Mouse (Mus musculus): ENCODE measurements around the gene Nucks1.
"Not testable (repeated sequence)": the region's sequence is repeated elsewhere in the genome, so short reads cannot be mapped to it uniquely, and the experiment has no call there.

The Nucks1 gene

GRCm38 (mm10) chr1:131910001-131910648, at the start of gene Nucks1:
Nucks1 (plus strand) TSS chr1:131910534.
- peak; percentile 88 for DNase-seq (ENCODE audit: extremely low read depth, low read depth, low spot score)

GRCm38 (mm10) chr1:131861811-131862210, 48.5 kb upstream of the Nucks1 start:
- no peak for DNase-seq (ENCODE audit: extremely low read depth, low read depth, low spot score)

GRCm38 (mm10) chr1:131865596-131865995, 44.7 kb upstream of the Nucks1 start:
- DNase-seq (ENCODE audit: extremely low read depth, low read depth, low spot score): no peak

DNA sequence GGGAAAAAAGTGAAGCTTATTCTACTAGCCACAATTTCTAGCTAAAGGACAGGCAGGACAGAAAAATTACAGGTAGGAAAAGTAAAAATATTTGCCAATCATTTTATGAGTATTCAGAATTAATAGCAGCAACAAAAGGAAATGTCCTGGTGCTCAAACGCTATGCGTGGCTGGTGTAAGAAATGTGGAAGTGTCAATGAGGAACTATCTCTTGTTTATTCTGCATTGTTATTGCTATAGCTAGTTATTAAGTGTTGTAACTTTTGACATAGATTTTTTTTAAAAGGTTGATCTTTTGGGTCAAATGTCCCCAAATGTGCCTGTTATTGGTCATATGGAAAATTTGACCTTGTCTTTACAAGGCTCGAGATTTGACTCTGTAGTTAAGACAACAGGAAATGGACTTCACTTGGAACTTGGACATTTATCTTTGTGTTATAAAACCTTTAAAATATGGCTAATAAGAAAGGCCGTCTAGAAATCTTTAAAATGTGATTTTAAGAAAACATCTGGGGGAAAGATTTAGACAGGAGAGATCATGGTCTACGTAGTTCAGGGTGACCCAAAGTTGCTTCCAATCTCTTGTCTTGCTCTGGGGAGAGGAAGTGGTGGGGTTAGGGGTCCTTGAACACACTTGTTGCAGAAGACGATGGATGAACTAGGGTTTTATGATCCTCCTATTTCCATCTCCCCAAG, 43.9 kb upstream of the Nucks1 start:
- DNase-seq (ENCODE audit: extremely low read depth, low read depth, low spot score): no peak

DNA sequence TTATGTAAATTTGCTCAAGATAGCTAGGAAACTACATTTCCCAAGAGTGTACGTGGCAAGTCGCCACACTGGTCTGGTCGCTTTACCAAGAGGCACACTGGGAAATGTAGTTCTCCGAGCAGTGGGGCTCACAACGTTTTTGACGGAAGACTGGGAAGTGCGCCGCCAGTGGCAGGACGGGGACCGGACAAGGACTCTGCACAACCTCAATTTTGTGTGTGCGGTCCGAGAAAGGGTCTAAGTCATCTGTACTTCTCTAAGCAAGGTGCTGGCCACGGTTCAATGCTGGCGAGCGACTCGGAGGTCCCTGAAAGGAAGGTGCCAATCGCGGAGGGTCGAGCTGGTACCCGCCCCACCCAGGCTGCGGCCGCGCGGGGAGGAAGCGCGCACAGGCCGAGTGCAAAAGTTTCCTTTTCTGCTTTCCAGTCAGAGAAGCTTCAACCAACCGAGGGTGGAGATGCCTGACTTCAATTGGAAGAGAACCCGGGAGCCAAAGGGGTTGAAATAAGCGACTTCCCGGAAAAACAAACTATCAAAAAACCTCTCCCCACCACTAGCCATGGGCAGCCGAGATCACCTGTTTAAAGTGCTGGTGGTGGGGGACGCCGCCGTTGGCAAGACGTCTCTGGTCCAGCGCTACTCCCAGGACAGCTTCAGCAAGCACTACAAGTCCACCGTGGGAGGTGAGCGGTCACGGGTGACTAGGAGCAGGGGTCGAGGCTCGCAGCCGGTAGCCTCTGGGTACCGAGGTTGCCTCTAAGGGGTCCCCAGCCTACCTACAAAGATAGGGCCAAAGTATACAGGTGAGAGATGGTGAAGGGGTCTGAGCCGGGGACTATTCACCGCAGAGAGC, 43.0 kb upstream of the Nucks1 start, which contains the start of gene Rab29:
Rab29 (plus strand) TSS at position 132 of the 853 bp plus-strand sequence.
- DNase-seq (ENCODE audit: extremely low read depth, low read depth, low spot score): peak; percentile 72

- no peak for DNase-seq (ENCODE audit: extremely low read depth, low read depth, low spot score)
Measured at GRCm38 (mm10) chr1:131867946-131868290, 42.4 kb upstream of the Nucks1 start.

DNA sequence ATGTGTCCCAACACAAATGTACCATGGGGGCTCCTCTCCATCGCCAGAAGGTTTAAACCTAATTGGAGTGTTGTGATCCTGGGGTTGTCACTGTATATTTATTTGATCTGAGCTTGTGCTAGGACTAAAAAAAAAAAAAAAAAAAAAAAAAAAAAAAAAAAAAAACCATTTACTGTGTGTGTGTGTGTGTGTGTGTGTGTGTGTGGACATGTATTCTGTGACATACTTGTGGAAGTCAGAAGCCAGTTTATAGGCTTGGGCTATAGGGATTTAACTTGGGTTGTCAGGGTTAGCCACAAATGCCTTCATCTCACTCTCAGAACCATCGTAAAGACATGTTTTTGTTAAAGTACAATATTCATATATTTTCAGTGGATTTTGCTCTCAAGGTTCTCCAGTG, 40.8 kb upstream of the Nucks1 start:
- DNase-seq (ENCODE audit: extremely low read depth, low read depth, low spot score): no peak

- DNase-seq (ENCODE audit: extremely low read depth, low read depth, low spot score): no peak
Measured at GRCm38 (mm10) chr1:131872856-131873255, 37.5 kb upstream of the Nucks1 start.

- no peak for DNase-seq (ENCODE audit: extremely low read depth, low read depth, low spot score)
Measured at GRCm38 (mm10) chr1:131879816-131880215, 30.5 kb upstream of the Nucks1 start.

- no peak for DNase-seq (ENCODE audit: extremely low read depth, low read depth, low spot score)
Measured at GRCm38 (mm10) chr1:131882787-131883186, 27.5 kb upstream of the Nucks1 start.

DNA sequence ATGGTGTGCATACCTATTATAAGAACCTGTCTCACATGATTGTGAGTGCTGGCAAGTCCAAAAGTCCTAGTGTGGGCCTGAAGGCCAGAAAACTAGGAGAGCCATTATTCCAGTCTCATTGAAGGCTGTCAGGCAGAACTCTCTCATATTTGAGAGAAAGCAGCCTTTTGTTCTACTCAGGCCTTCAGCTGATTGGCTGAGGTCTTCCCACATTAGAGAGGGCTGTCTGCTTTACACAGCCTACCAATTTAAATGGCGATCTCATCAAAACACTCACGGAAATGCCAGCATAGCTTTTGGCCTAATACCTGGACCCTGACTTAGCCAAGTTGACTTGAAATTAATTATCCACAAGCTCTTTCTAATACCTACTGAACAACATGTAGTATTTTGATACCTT, 24.2 kb upstream of the Nucks1 start:
- DNase-seq (ENCODE audit: extremely low read depth, low read depth, low spot score): no peak

DNA sequence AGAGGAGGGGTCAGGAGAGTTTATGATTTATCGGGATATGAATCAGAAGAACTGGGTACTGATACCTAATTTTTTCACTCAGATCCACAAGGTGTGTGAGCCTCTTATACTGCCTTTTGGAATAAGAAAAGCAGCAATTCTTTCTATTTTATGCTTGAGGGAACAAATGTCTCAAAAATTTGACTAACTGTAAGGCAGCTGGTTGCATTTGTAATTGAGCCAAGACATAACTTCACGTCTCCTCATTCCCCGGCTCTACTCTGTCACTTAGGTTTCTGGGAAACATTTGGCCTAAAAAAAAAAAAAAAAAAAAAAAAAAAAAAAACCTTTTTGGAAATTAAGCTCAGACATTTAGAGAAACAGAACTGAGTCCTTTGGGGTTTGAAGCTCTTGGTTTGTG, 23.7 kb upstream of the Nucks1 start:
- DNase-seq (ENCODE audit: extremely low read depth, low read depth, low spot score): no peak

DNA sequence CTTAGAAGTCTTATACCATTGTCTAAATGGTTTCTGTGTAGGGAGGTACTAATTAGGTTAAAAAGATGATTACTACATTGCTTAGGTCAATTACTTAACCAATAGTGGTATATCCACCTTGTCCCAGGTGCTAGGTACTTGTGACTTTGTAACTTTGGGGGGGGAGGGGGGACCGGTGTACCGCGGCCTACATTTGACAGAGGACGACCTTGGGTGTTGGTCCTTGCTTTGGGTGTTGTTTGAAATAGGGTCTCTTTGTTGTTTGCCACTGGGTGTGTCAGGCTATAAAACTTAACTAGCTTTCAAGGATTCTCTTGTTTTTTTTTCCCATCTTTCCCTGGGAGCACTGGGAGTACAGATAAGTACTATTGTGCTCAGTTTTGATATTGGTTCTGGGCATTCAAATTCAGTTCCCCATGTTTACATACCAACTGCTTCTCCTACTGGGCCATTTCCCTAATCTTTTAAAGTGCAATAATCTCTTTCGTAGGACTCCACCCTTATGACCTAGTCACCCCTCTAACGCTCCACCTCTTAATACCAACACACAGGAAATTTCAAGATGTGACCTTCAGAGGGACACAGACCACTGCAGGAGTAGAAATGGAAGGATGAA, 20.2 kb upstream of the Nucks1 start:
- DNase-seq (ENCODE audit: extremely low read depth, low read depth, low spot score): no peak

DNA sequence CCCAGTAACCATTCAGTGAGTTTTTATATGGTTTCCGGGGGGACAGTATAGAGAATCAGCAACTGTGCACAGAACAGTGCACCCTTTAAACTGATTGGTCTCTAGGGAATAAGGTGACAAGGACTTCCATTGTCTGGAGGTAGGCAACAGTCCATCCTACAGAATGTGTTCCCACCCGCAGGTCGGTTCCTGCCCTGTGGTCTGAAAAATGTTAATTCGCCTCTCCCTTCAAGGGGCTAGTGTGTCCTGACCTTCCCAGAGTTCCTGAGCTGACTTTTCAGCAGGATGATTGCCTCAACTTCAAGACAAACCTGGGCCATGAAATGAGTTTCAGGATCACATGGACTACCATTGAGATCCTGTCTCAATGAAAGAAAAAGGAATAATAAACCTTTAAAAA, 18.9 kb upstream of the Nucks1 start:
- DNase-seq (ENCODE audit: extremely low read depth, low read depth, low spot score): no peak

- DNase-seq (ENCODE audit: extremely low read depth, low read depth, low spot score): no peak
Measured at GRCm38 (mm10) chr1:131902679-131903078, 7.7 kb upstream of the Nucks1 start.

DNA sequence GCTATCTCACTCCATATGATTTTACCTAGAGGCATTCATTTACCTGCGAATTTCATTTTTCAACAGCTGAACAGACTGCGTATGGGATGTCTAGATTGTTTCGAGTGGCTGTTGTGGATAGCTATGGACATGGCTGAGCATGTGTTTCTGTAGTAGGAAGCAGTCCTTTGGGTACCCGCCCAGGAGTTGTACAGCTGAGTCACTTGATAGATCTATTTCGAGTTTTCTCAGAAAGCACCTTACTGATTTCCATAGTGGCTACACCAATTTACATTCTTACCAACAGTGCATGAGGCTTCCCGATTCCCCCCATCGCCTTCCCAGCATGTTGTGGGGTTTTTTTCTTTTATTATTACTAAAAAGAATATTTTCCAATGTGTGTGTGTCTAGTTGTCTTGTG, 7.1 kb upstream of the Nucks1 start:
- no peak for DNase-seq (ENCODE audit: extremely low read depth, low read depth, low spot score)

GRCm38 (mm10) chr1:131905497-131905896, 4.8 kb upstream of the Nucks1 start:
- no peak for DNase-seq (ENCODE audit: extremely low read depth, low read depth, low spot score)

DNA sequence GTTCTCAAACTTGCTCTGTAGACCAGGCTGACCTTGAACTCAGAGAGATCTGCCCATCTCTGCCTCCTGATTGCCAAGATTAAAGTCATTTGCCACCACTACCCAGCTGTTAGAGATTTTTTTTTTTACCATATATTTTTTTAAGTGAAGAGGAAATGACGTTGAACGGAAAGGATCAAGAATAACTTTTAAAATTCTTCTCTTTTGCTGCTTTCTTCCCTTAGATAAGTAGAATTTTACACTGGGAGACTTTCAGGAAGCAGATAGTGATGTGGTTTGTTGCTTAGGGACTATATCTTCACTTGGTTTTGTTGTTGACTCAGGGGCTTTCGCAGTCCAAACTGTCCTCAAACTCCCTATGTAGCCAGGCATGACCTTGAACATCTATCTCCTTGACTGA, 1.9 kb upstream of the Nucks1 start:
- DNase-seq (ENCODE audit: extremely low read depth, low read depth, low spot score): no peak

DNA sequence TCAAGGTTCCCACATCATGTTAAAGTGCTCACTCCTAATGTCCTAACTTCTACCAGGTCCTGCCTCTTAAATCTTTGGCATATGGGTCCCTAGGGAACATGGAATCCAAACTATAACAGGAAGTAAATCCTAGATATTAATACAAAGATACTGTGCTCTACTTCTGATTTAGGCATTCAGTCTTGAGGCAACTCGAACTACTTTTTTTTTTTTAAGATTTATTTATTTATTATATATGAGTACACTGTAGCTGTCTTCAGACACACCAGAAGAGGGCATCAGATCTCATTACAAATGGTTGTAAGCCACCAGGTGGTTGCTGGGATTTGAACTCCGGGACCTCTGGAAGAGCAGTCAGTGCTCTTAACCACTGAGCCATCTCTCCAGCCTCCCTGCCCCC, 1.1 kb upstream of the Nucks1 start:
- DNase-seq (ENCODE audit: extremely low read depth, low read depth, low spot score): not testable (repeated sequence)

- no peak for DNase-seq (ENCODE audit: extremely low read depth, low read depth, low spot score)
Measured at GRCm38 (mm10) chr1:131910674-131911558, 582 bp downstream of the Nucks1 start.

All from fat pad, adult 2 months (tissue).